Mouse (Mus musculus) CH12.LX (cell line): ENCODE measurements around the gene Dapk2. TPM values are rescaled to one million over a fixed set of nuclear protein-coding genes. Genes with fewer than 3 reads are reported as not detected.

Experiments used
- polyA plus RNA-seq: library from polyadenylated mRNA; unstranded; fragments of >175 nt; gene quantifications from 2 replicates; pipeline ENCODE4 v1.2.1, GENCODE M21; 2012; ENCODE audit warnings: low read depth; ENCODE audit not compliant: insufficient read length
- total RNA-seq, 2 experiments: library from RNA; depleted of rRNA; stranded (reverse); fragments of 300-350 nt in 1 of 2; fragments of >200 nt in 1 of 2; gene quantifications; 2 replicates each; pipeline ENCODE4 v1.2.3; 2012 to 2014

Gene Dapk2
- total and polyA plus RNA-seq, 3 experiments, result 25.2 to 60.3 (median 39.0) TPM

Other genes starting within 250 kb of the Dapk2 start
- 12.0 and 12.1 TPM in 2 replicates for gene Trip4, start 249.4 kb upstream of the Dapk2 start, total RNA-seq (2012; rRNA removed)
- 14.4 and 14.8 TPM in 2 replicates for gene Trip4, start 249.4 kb upstream of the Dapk2 start, total RNA-seq (2014; rRNA removed)
- 15.4 and 17.2 TPM in 2 replicates for gene Trip4, start 249.4 kb upstream of the Dapk2 start, polyA plus RNA-seq
- 14.4 and 16.0 TPM in 2 replicates for gene Csnk1g1, start 249.3 kb upstream of the Dapk2 start, total RNA-seq (2012; rRNA removed)
- 10.7 and 11.7 TPM in 2 replicates for gene Csnk1g1, start 249.3 kb upstream of the Dapk2 start, total RNA-seq (2014; rRNA removed)
- 12.3 and 13.8 TPM in 2 replicates for gene Csnk1g1, start 249.3 kb upstream of the Dapk2 start, polyA plus RNA-seq
- 550 and 590 TPM in 2 replicates for gene Ppib, start 98.0 kb upstream of the Dapk2 start, total RNA-seq (2012; rRNA removed)
- gene Ppib, start 98.0 kb upstream of the Dapk2 start, total RNA-seq (2014; rRNA removed), result 477 and 507 TPM in 2 replicates
- gene Ppib, start 98.0 kb upstream of the Dapk2 start, polyA plus RNA-seq, result 268 and 271 TPM in 2 replicates
- gene Snx22, start 88.5 kb upstream of the Dapk2 start, total RNA-seq (2012; rRNA removed), result 11.4 and 11.5 TPM in 2 replicates
- 0.11 TPM in 1 of 2 replicates, not detected in the other for gene Snx22, start 88.5 kb upstream of the Dapk2 start, total RNA-seq (2014; rRNA removed)
- gene Snx22, start 88.5 kb upstream of the Dapk2 start, polyA plus RNA-seq, result 0.25 and 0.39 TPM in 2 replicates
- 86.4 and 91.4 TPM in 2 replicates for gene Snx1, start 31.6 kb upstream of the Dapk2 start, total RNA-seq (2012; rRNA removed)
- 170 and 186 TPM in 2 replicates for gene Snx1, start 31.6 kb upstream of the Dapk2 start, total RNA-seq (2014; rRNA removed)
- 110 and 114 TPM in 2 replicates for gene Snx1, start 31.6 kb upstream of the Dapk2 start, polyA plus RNA-seq
- gene Ciao2a, start 31.6 kb upstream of the Dapk2 start, total RNA-seq (2012; rRNA removed), result 144 and 180 TPM in 2 replicates
- gene Ciao2a, start 31.6 kb upstream of the Dapk2 start, total RNA-seq (2014; rRNA removed), result 359 and 411 TPM in 2 replicates
- 197 and 246 TPM in 2 replicates for gene Ciao2a, start 31.6 kb upstream of the Dapk2 start, polyA plus RNA-seq
- 45.2 and 47.6 TPM in 2 replicates for gene Herc1, start 192.2 kb downstream of the Dapk2 start, total RNA-seq (2012; rRNA removed)
- 32.9 and 33.2 TPM in 2 replicates for gene Herc1, start 192.2 kb downstream of the Dapk2 start, total RNA-seq (2014; rRNA removed)
- 35.4 and 42.1 TPM in 2 replicates for gene Herc1, start 192.2 kb downstream of the Dapk2 start, polyA plus RNA-seq